Mouse (Mus musculus): ENCODE results near the gene Aebp1. TPM values are rescaled to one million over a fixed set of nuclear protein-coding genes. Genes with fewer than 3 reads are reported as not detected.

Aebp1 gene
- polyA plus RNA-seq, 1 experiment from 2014 or later = 68.8 TPM

GRCm38 (mm10) chr11:5914940-5915339 is 53.2 kb downstream of the Aebp1 start:
- Histone ChIP-seq H3K9ac (ENCODE audit: low read depth, low read length) (no peak overlapping the region), H3K4me1 (ENCODE audit: control insufficient read depth, insufficient read depth, low read length) (no peaks in the 10 kb centered on the region), H3K27ac (replicated peaks; ENCODE audit: low read depth, low read length) (no peak overlapping the region), H3K9me3 (ENCODE audit: control insufficient read depth, low read length) (no peaks in the 10 kb centered on the region), H3K4me2 (ENCODE audit: low read depth, low read length) (no peak overlapping the region), H3K27me3 (replicated peaks; ENCODE audit: control insufficient read depth, insufficient read depth, low read length) (no peaks in the 10 kb centered on the region), H3K4me3 (ENCODE audit: low read depth, low read length) (no peak overlapping the region), H3K36me3 (ENCODE audit: control insufficient read depth, insufficient read depth, low read length) (no peaks in the 10 kb centered on the region)
- WGBS = 58% methylated on average over 5 of the region's 5 CpGs
- ATAC-seq (ENCODE audit: low read depth) (no peak), DNase-seq (ENCODE audit: low spot score) (no peak)

DNA sequence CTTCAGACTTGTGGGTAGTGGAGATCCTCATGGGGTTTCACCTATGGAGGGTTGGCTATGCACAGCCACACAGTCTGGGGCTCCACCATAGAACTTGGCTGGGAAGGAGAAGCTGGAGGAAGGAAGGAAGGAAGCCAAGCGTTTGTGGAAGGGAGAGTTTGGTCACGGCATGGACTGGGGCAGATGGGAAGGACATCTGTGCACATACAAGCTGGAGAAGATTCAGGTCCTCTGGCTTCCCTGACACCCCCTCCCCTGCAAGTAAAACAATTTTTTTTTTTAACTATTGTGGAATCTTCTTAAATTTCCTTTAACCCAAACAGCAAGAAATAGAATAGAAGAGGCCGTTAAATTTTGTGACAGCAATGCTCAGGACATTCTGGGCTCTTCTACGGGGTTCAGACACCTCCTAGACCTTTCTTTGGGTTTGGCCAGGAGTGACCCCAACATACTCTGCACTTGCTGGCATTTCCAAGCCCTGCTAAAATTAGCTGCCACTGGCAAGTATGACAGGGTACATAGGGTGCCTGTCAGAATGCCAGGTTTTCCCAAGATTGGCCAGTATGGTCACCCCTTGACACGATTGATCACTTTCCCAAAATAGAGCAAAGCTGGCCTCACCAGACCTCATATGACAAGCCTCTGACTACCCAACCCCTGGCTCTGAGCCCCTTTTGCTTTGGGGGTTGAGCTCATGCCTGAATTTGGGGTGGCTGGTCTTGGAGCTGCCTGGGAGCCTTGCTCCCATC is 53.9 kb downstream of the Aebp1 start:
- Histone ChIP-seq H3K4me2 (ENCODE audit: low read depth, low read length) (no peak overlapping the region), H3K4me1 (ENCODE audit: control insufficient read depth, insufficient read depth, low read length) (0 out of 2 replicates have a peak, but pooled peaks cover 4% of the 10 kb centered on the region), H3K9ac (ENCODE audit: low read depth, low read length) (no peak overlapping the region), H3K4me3 (ENCODE audit: low read depth, low read length) (no peak overlapping the region), H3K36me3 (ENCODE audit: control insufficient read depth, insufficient read depth, low read length) (no peaks in the 10 kb centered on the region), H3K9me3 (ENCODE audit: control insufficient read depth, low read length) (no peaks in the 10 kb centered on the region), H3K27me3 (replicated peaks; ENCODE audit: control insufficient read depth, insufficient read depth, low read length) (no peaks in the 10 kb centered on the region), H3K27ac (replicated peaks; ENCODE audit: low read depth, low read length) (no peak overlapping the region)
- DNase-seq (ENCODE audit: low spot score) (no peak), ATAC-seq (ENCODE audit: low read depth) (no peak)
- WGBS = 85% methylated on average over 5 of the region's 5 CpGs

DNA sequence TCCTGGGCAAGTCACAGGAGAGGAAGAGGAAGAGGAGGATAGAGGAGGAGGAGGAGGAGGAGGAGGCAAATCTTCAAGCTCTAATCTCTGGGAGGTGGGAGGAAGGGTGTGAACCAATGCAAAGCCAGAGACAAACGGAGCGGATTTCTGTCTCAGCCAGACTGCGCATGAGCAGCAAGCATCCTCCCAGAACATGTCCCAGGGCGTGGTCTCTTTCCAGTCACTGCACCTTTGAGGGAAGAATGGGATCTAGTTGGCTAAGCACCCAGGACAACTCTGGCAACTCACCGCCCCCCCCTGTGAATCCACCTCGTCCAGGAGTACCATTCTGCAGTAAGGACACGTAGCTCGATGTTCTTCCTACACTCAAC is 54.4 kb downstream of the Aebp1 start:
- 72% methylated on average over 7 of the region's 8 CpGs for WGBS
- Histone ChIP-seq H3K4me2 (ENCODE audit: low read depth, low read length) (no peak overlapping the region), H3K27me3 (replicated peaks; ENCODE audit: control insufficient read depth, insufficient read depth, low read length) (no peaks in the 10 kb centered on the region), H3K9ac (ENCODE audit: low read depth, low read length) (no peak overlapping the region), H3K4me1 (ENCODE audit: control insufficient read depth, insufficient read depth, low read length) (0 out of 2 replicates have a peak, but pooled peaks cover 4% of the 10 kb centered on the region), H3K9me3 (ENCODE audit: control insufficient read depth, low read length) (no peaks in the 10 kb centered on the region), H3K27ac (replicated peaks; ENCODE audit: low read depth, low read length) (no peak overlapping the region), H3K4me3 (ENCODE audit: low read depth, low read length) (no peak overlapping the region), H3K36me3 (ENCODE audit: control insufficient read depth, insufficient read depth, low read length) (no peaks in the 10 kb centered on the region)
- ATAC-seq (ENCODE audit: low read depth) (no peak), DNase-seq (ENCODE audit: low spot score) (no peak)

GRCm38 (mm10) chr11:5918111-5918510 is 56.4 kb downstream of the Aebp1 start:
- Histone ChIP-seq H3K4me2 (ENCODE audit: low read depth, low read length) (no peak overlapping the region), H3K4me3 (ENCODE audit: low read depth, low read length) (no peak overlapping the region), H3K9ac (ENCODE audit: low read depth, low read length) (no peak overlapping the region), H3K27ac (replicated peaks; ENCODE audit: low read depth, low read length) (no peak overlapping the region), H3K9me3 (ENCODE audit: control insufficient read depth, low read length) (no peaks in the 10 kb centered on the region), H3K36me3 (ENCODE audit: control insufficient read depth, insufficient read depth, low read length) (no peaks in the 10 kb centered on the region), H3K27me3 (replicated peaks; ENCODE audit: control insufficient read depth, insufficient read depth, low read length) (no peaks in the 10 kb centered on the region), H3K4me1 (ENCODE audit: control insufficient read depth, insufficient read depth, low read length) (0 out of 2 replicates have a peak, but pooled peaks cover 4% of the 10 kb centered on the region)
- no peak for ATAC-seq (ENCODE audit: low read depth)
- DNase-seq (ENCODE audit: low spot score) = no peak
- WGBS = 57% methylated on average over 2 of the region's 2 CpGs

GRCm38 (mm10) chr11:5919606-5920005 is 57.9 kb downstream of the Aebp1 start:
- H3K4me1 ChIP-seq (ENCODE audit: control insufficient read depth, insufficient read depth, low read length) = 0 out of 2 replicates have a peak, but pooled peaks cover 4% of the 10 kb centered on the region
- no peak for DNase-seq (ENCODE audit: low spot score)
- no peaks in the 10 kb centered on the region for H3K36me3 ChIP-seq (ENCODE audit: control insufficient read depth, insufficient read depth, low read length)
- H3K4me3 ChIP-seq (ENCODE audit: low read depth, low read length) = no peak overlapping the region
- WGBS = 92% methylated on average over 4 of the region's 4 CpGs
- no peak for ATAC-seq (ENCODE audit: low read depth)
- H3K27me3 ChIP-seq (replicated peaks; ENCODE audit: control insufficient read depth, insufficient read depth, low read length) = no peaks in the 10 kb centered on the region
- H3K27ac ChIP-seq (replicated peaks; ENCODE audit: low read depth, low read length) = no peak overlapping the region
- no peaks in the 10 kb centered on the region for H3K9me3 ChIP-seq (ENCODE audit: control insufficient read depth, low read length)
- H3K9ac ChIP-seq (ENCODE audit: low read depth, low read length) = no peak overlapping the region
- H3K4me2 ChIP-seq (ENCODE audit: low read depth, low read length) = no peak overlapping the region

DNA sequence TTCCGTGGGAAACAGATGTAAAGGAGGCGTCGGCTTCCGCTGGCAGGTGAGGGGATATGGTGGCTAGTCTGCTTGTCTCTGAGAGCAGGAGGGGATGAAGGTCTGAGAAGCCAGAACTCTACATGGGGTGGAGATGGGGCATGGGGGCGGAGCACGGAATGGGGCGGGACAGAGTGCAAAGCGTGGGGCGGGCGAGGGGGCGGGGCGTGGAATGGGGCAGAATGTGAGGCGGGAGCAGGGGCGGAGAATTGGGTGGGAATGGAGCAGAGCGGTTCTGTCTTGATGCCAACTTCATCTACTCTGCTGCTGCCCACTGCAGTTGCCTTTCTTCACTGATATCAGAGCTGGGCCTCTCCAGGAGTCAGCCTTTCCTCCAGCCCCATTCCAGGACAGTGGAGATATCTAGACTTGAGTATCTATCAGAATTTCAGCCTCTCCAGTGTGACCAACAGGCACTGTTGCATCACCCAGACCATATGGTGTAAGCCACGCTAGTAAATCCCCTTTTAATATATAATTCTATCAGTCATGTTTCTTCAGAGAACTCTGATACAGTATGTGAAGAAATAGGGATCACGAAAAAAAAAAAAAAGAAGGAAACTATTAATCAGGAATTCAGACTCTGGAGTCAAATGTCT is 58.7 kb downstream of the Aebp1 start:
- no peak for DNase-seq (ENCODE audit: low spot score)
- Histone ChIP-seq H3K27me3 (replicated peaks; ENCODE audit: control insufficient read depth, insufficient read depth, low read length) (no peaks in the 10 kb centered on the region), H3K4me3 (ENCODE audit: low read depth, low read length) (no peak overlapping the region), H3K4me1 (ENCODE audit: control insufficient read depth, insufficient read depth, low read length) (0 out of 2 replicates have a peak, but pooled peaks cover 4% of the 10 kb centered on the region), H3K9ac (ENCODE audit: low read depth, low read length) (no peak overlapping the region), H3K27ac (replicated peaks; ENCODE audit: low read depth, low read length) (no peak overlapping the region), H3K36me3 (ENCODE audit: control insufficient read depth, insufficient read depth, low read length) (no peaks in the 10 kb centered on the region), H3K4me2 (ENCODE audit: low read depth, low read length) (no peak overlapping the region), H3K9me3 (ENCODE audit: control insufficient read depth, low read length) (no peaks in the 10 kb centered on the region)
- ATAC-seq (ENCODE audit: low read depth) = 0 out of 2 replicates have a peak, but pooled peaks have one; percentile 12
- WGBS = 47% methylated on average over 17 of the region's 17 CpGs

Other genes starting within 250 kb of the Aebp1 start
- gene Mrps24, start 146.3 kb upstream of the Aebp1 start, polyA plus RNA-seq (2014; fragmentation: Nextera tagmentation; extraction: Ambion mirVana) = 195 and 198 TPM in 2 replicates
- 22.5 and 25.2 TPM in 2 replicates for gene Urgcp, start 99.6 kb upstream of the Aebp1 start, polyA plus RNA-seq (2014; fragmentation: Nextera tagmentation; extraction: Ambion mirVana)
- gene Dbnl, start 73.5 kb upstream of the Aebp1 start, polyA plus RNA-seq (2014; fragmentation: Nextera tagmentation; extraction: Ambion mirVana) = 82.5 and 102 TPM in 2 replicates
- gene Pgam2, start 58.2 kb upstream of the Aebp1 start, polyA plus RNA-seq (2014; fragmentation: Nextera tagmentation; extraction: Ambion mirVana) = 157 and 228 TPM in 2 replicates
- gene Polm, start 23.9 kb upstream of the Aebp1 start, polyA plus RNA-seq (2014; fragmentation: Nextera tagmentation; extraction: Ambion mirVana) = 6.0 and 7.9 TPM in 2 replicates
- 83.2 and 98.3 TPM in 2 replicates for gene Pold2, start 16.3 kb downstream of the Aebp1 start, polyA plus RNA-seq (2014; fragmentation: Nextera tagmentation; extraction: Ambion mirVana)
- 0.63 and 1.5 TPM in 2 replicates for gene Myl7, start 36.8 kb downstream of the Aebp1 start, polyA plus RNA-seq (2014; fragmentation: Nextera tagmentation; extraction: Ambion mirVana)
- gene Gck, start 88.1 kb downstream of the Aebp1 start, polyA plus RNA-seq (2014; fragmentation: Nextera tagmentation; extraction: Ambion mirVana) = 1.0 and 2.3 TPM in 2 replicates
- gene Ykt6, start 93.7 kb downstream of the Aebp1 start, polyA plus RNA-seq (2014; fragmentation: Nextera tagmentation; extraction: Ambion mirVana) = 30.9 and 33.1 TPM in 2 replicates
- gene Camk2b, start 204.4 kb downstream of the Aebp1 start, polyA plus RNA-seq (2014; fragmentation: Nextera tagmentation; extraction: Ambion mirVana) = 6.1 and 9.2 TPM in 2 replicates